Mouse (Mus musculus) MEL (cell line): ENCODE results near the gene Hspa5.

Source experiments
- ELF1 ChIP-seq: IDR thresholded peaks from 2 replicates; pipeline ENCODE4 v1.6.1; 2014; ENCODE audit warnings: low read depth, mild to moderate bottlenecking, inconsistent platforms, low read length, improper control_type of control experiment, moderate library complexity
- EP300 ChIP-seq, 2 experiments: IDR thresholded peaks; 2 replicates each; pipeline ENCODE4 v1.6.1; 2011; ENCODE audit warnings: improper control_type of control experiment in 2 of 2, low read length in 2 of 2, low read depth in 1 of 2, mild to moderate bottlenecking in 1 of 2
- MEF2A ChIP-seq: IDR thresholded peaks from 2 replicates; pipeline ENCODE4 v1.6.1; 2014; ENCODE audit warnings: low read depth, mild to moderate bottlenecking, inconsistent platforms, low read length, improper control_type of control experiment; ENCODE audit not compliant: poor library complexity, insufficient replicate concordance, severe bottlenecking; ENCODE audit errors: extremely low read depth
- POLR2A ChIP-seq, 2 experiments: IDR thresholded peaks; 2 replicates each; pipeline ENCODE4 v1.6.1; 2011 to 2012; ENCODE audit warnings: low read length in 2 of 2, mild to moderate bottlenecking in 2 of 2, control low read depth in 1 of 2, improper control_type of control experiment in 1 of 2, low read depth in 1 of 2, moderate library complexity in 1 of 2; ENCODE audit not compliant: control insufficient read depth in 1 of 2, insufficient read depth in 1 of 2, poor library complexity in 1 of 2
- USF1 ChIP-seq: IDR thresholded peaks from 2 replicates; pipeline ENCODE4 v1.6.1; 2014; ENCODE audit warnings: low read depth, mild to moderate bottlenecking, inconsistent platforms, low read length, improper control_type of control experiment, moderate library complexity
- ZNF384 ChIP-seq: IDR thresholded peaks from 2 replicates; pipeline ENCODE4 v1.6.1; 2012; ENCODE audit warnings: low read depth, mild to moderate bottlenecking, inconsistent platforms, low read length, improper control_type of control experiment

- TF ChIP-seq EP300 (IDR thresholded peaks at IDR 0.05; ENCODE audit: low read depth in 1 of 2, low read length in 2 of 2) (peak; percentile 63 to 76; a peak in 3 of 4 replicates), USF1 (peak; percentile 85), ELF1 (no peak), MEF2A (peak; percentile 63; the same call in 1 of the 2 replicates), ZNF384 (no peak), POLR2A (IDR thresholded peaks at IDR 0.05; ENCODE audit: control insufficient read depth in 1 of 2, insufficient read depth in 1 of 2, low read depth in 1 of 2, low read length in 2 of 2, poor library complexity in 1 of 2) (no peak)
Observed at GRCm38 (mm10) chr2:34804815-34805214, 33.0 kb downstream of the Hspa5 start.
